Comparison of ENCODE assay signal across 21 mouse cellular contexts in genomic region chr10:122116636-122117035, GRCm38 (mm10). TPM values are rescaled to one million over a fixed set of nuclear protein-coding genes. Genes with fewer than 3 reads are reported as not detected.
DNase-seq lines count a peak whose midpoint lies in the region; ATAC-seq lines count a peak whose summit lies in the region.
"Had no signal": no experiment of that assay in that cellular context is flagged by ENCODE, and none has a peak within 500 bp of the region (broad histone marks: within the 10 kb centered on the region; RNA-seq: fewer than 3 reads in every experiment).

No protein-coding gene starts in this region.

- H3K4me3 ChIP-seq in liver, embryonic 12.5 days = no peak overlapping the region
- H3K4me3 ChIP-seq: erythroblast, embryonic 14.5 days; gastrocnemius, adult 2 months; heart, embryonic 15.5 days; hindbrain, embryonic 10.5 days; midbrain, embryonic 15.5 days had no signal

- H3K9me3 ChIP-seq in liver, embryonic 12.5 days (replicated peaks) = no peaks in the 10 kb centered on the region
- H3K9me3 ChIP-seq: heart, embryonic 15.5 days; hindbrain, embryonic 10.5 days; midbrain, embryonic 15.5 days had no signal

- no peaks in the 10 kb centered on the region for H3K4me1 ChIP-seq in liver, embryonic 12.5 days

- WGBS in liver, embryonic 12.5 days (ENCODE audit: insufficient replicate concordance) = 28% methylated on average over 11 of the region's 11 CpGs

- no peaks in the 10 kb centered on the region for H3K36me3 ChIP-seq in liver, embryonic 12.5 days
- no peaks in the 10 kb centered on the region for H3K36me3 ChIP-seq in splenic B cell, adult 2 months (ENCODE audit: control insufficient read depth, insufficient read depth, low read length, poor library complexity, severe bottlenecking)
- H3K36me3 ChIP-seq: heart, embryonic 15.5 days; hindbrain, embryonic 10.5 days; midbrain, embryonic 15.5 days had no signal

- H3K9ac ChIP-seq in liver, embryonic 12.5 days = no peak overlapping the region
- H3K9ac ChIP-seq: heart, embryonic 15.5 days; midbrain, embryonic 15.5 days had no signal

- DNase-seq in lung, postnatal 36 days = peak; percentile 27
- DNase-seq in lung, postnatal 10 days = no peak
- DNase-seq in splenic B cell, adult 2 months (ENCODE audit: low read depth, low spot score) = peak; percentile 11
- DNase-seq in layer of hippocampus, postnatal 10 days (ENCODE audit: low spot score in 2 of 2) = no peak
- DNase-seq in kidney, postnatal 25 days = no peak
- DNase-seq: adrenal gland, adult 2 months; cerebellum, postnatal 25 days; gastrocnemius, adult 2 months; heart, adult 11 months; kidney, adult 8-10 months; kidney, postnatal 4 days; left cerebral cortex, postnatal 4 days; thymus, adult 18-20 months had no signal

- H3K27ac ChIP-seq in liver, embryonic 12.5 days = 0 out of 2 replicates have a peak overlapping the region, but pooled peaks have one; percentile 3
- H3K27ac ChIP-seq: gastrocnemius, adult 2 months; heart, embryonic 15.5 days; hindbrain, embryonic 10.5 days; macrophage; midbrain, embryonic 15.5 days had no signal

- no peak overlapping the region for H3K4me2 ChIP-seq in liver, embryonic 12.5 days
- H3K4me2 ChIP-seq: heart, embryonic 15.5 days; midbrain, embryonic 15.5 days had no signal

- no peaks in the 10 kb centered on the region for H3K27me3 ChIP-seq in liver, embryonic 12.5 days (replicated peaks)
- no peaks in the 10 kb centered on the region for H3K27me3 ChIP-seq in splenic B cell, adult 2 months (ENCODE audit: control insufficient read depth, insufficient read depth, low read length, poor library complexity, severe bottlenecking)
- H3K27me3 ChIP-seq: heart, embryonic 15.5 days; midbrain, embryonic 15.5 days had no signal

- ATAC-seq in granulocyte monocyte progenitor cell, adult 5-6 weeks (replicated peaks; ENCODE audit: poor library complexity, severe bottlenecking) = peak; percentile 99
- ATAC-seq in liver, embryonic 12.5 days = no peak
- ATAC-seq: forebrain, embryonic 16.5 days; midbrain, embryonic 15.5 days had no signal

RNA-seq across cellular contexts. Expression of gene Rxylt1, which starts 19.5 kb away (rescaled TPM):
- total RNA-seq in granulocyte monocyte progenitor cell, adult 5-6 weeks (2014; fragmentation: Nextera tagmentation) = 29.6 and 36.5 TPM in 2 replicates
- total RNA-seq in granulocyte monocyte progenitor cell, adult 5-6 weeks (2017) = 44.2 and 62.0 TPM in 2 replicates
- 20.1 and 21.5 TPM in 2 replicates for polyA plus RNA-seq in liver, embryonic 12.5 days (2016; fragmentation: Nextera tagmentation; extraction: Ambion mirVana)
- 10 to 100 TPM; 46.5 to 51.1 TPM for total RNA-seq in layer of hippocampus, postnatal 10 days (2021)

Comparison
In these comparisons a context has a peak if more than half of its experiments do, and no peak if none do; other contexts are left out.
1. DNase-seq: peak in lung, postnatal 36 days (single experiment) and splenic B cell, adult 2 months (single experiment); none in lung, postnatal 10 days (single experiment), layer of hippocampus, postnatal 10 days (0 of 2) and kidney, postnatal 25 days (0 of 2).